Mouse (Mus musculus) forebrain, embryonic 16.5 days (tissue): ENCODE data around the gene Tfcp2. TPM values are rescaled to one million over a fixed set of nuclear protein-coding genes. Genes with fewer than 3 reads are reported as not detected.
A peak's percentile ranks its signal among the peaks of the same experiment; 100 is the strongest.

ENCODE experiments used
- ATAC-seq: fragments of 200-750 bp; cut with Nextera tagmentation; 2 replicates; pipeline ENCODE4 v1.8.0; 2017; ENCODE audit warnings: mild to moderate bottlenecking, moderate library complexity
- H3K27ac ChIP-seq: fragments of 300-500 bp; sonication (generic); 2 replicates; pipeline ENCODE4 v1.5.1; 2014; ENCODE audit warnings: low read length, control low read depth
- H3K27me3 ChIP-seq: fragments of 300-500 bp; sonication (generic); replicated peaks from 2 replicates; pipeline ENCODE4 v1.6.1; 2014; ENCODE audit warnings: low read length; ENCODE audit not compliant: control insufficient read depth, insufficient read depth
- H3K36me3 ChIP-seq: fragments of 300-500 bp; sonication (generic); 2 replicates; pipeline ENCODE4 v1.6.1; 2014; ENCODE audit not compliant: control insufficient read depth, insufficient read depth
- H3K4me1 ChIP-seq: fragments of 300-500 bp; sonication (generic); replicated peaks from 2 replicates; pipeline ENCODE4 v1.6.1; 2014; ENCODE audit warnings: low read length; ENCODE audit not compliant: control insufficient read depth, insufficient read depth
- H3K4me2 ChIP-seq: fragments of 300-500 bp; sonication (generic); 2 replicates; pipeline ENCODE4 v1.6.1; 2014; ENCODE audit warnings: mild to moderate bottlenecking, low read length, control low read depth
- H3K4me3 ChIP-seq: fragments of 300-500 bp; sonication (generic); replicated peaks from 2 replicates; pipeline ENCODE4 v1.5.1; 2014; ENCODE audit warnings: mild to moderate bottlenecking, low read length, control low read depth
- H3K9ac ChIP-seq: fragments of 300-500 bp; sonication (generic); replicated peaks from 2 replicates; pipeline ENCODE4 v1.6.1; 2014; ENCODE audit warnings: low read depth, low read length, control low read depth
- H3K9me3 ChIP-seq: fragments of 300-500 bp; sonication (generic); 2 replicates; pipeline ENCODE4 v1.6.1; 2016; ENCODE audit warnings: low read length; ENCODE audit not compliant: control insufficient read depth
- WGBS: fragments of 180-500 bp; shearing (Covaris S2); extraction: QIAGEN DNeasy Blood & Tissue Kit; methylation state at CpG from one replicate; pipeline ENCODE4 v1.1.7; 2014; 5-methylcytosine and 5-hydroxymethylcytosine counted together
- polyA plus RNA-seq: library from polyadenylated mRNA; unstranded; fragments of >200 nt; fragmentation: Nextera tagmentation; extraction: Ambion mirVana; gene quantifications from 2 replicates; pipeline ENCODE4 v1.2.1, GENCODE M21; 2015

Gene Tfcp2
- polyA plus RNA-seq, 1 experiment from 2014 or later: 35.1 TPM

GRCm38 (mm10) chr15:100485576-100485975 lies 66.2 kb downstream of the Tfcp2 start:
- Histone ChIP-seq H3K36me3 (peaks cover 54% of the 10 kb centered on the region), H3K4me3 (no peak overlapping the region), H3K27ac (no peak overlapping the region), H3K27me3 (no peaks in the 10 kb centered on the region), H3K9ac (no peak overlapping the region), H3K4me2 (no peak overlapping the region), H3K4me1 (peaks cover 9% of the 10 kb centered on the region), H3K9me3 (no peaks in the 10 kb centered on the region)
- 84% methylated on average over 3 of the region's 3 CpGs for WGBS
- ATAC-seq: no peak

GRCm38 (mm10) chr15:100478925-100479324 lies 72.9 kb downstream of the Tfcp2 start:
- H3K27ac ChIP-seq: no peak overlapping the region
- no peak overlapping the region for H3K4me2 ChIP-seq
- H3K9me3 ChIP-seq: no peaks in the 10 kb centered on the region
- WGBS: 88% methylated on average over 4 of the region's 4 CpGs
- H3K4me3 ChIP-seq: no peak overlapping the region
- peaks cover 51% of the 10 kb centered on the region for H3K36me3 ChIP-seq
- H3K27me3 ChIP-seq: no peaks in the 10 kb centered on the region
- no peaks in the 10 kb centered on the region for H3K4me1 ChIP-seq
- no peak for ATAC-seq
- no peak overlapping the region for H3K9ac ChIP-seq

GRCm38 (mm10) chr15:100478351-100478750 lies 73.5 kb downstream of the Tfcp2 start:
- Histone ChIP-seq H3K9ac (no peak overlapping the region), H3K27me3 (no peaks in the 10 kb centered on the region), H3K4me2 (no peak overlapping the region), H3K4me1 (no peaks in the 10 kb centered on the region), H3K9me3 (no peaks in the 10 kb centered on the region), H3K4me3 (no peak overlapping the region), H3K36me3 (peaks cover 47% of the 10 kb centered on the region), H3K27ac (no peak overlapping the region)
- ATAC-seq: no peak
- 83% methylated on average over 10 of the region's 10 CpGs for WGBS

GRCm38 (mm10) chr15:100473926-100474503 lies 77.8 kb downstream of the Tfcp2 start:
- Histone ChIP-seq H3K9me3 (no peaks in the 10 kb centered on the region), H3K4me2 (no peak overlapping the region), H3K4me1 (peaks cover 12% of the 10 kb centered on the region), H3K9ac (no peak overlapping the region), H3K36me3 (peaks cover 24% of the 10 kb centered on the region), H3K4me3 (no peak overlapping the region), H3K27me3 (no peaks in the 10 kb centered on the region), H3K27ac (no peak overlapping the region)
- WGBS: 86% methylated on average over 7 of the region's 7 CpGs
- ATAC-seq: no peak

- H3K9ac ChIP-seq: peak overlapping the region; percentile 77
- H3K27ac ChIP-seq: no peak overlapping the region
- WGBS: 65% methylated on average over 10 of the region's 10 CpGs
- peak overlapping the region; percentile 61 for H3K4me2 ChIP-seq
- ATAC-seq: no peak
- H3K27me3 ChIP-seq: no peaks in the 10 kb centered on the region
- peak overlapping the region; percentile 74 for H3K4me3 ChIP-seq
- peaks cover 8% of the 10 kb centered on the region for H3K36me3 ChIP-seq
- no peaks in the 10 kb centered on the region for H3K9me3 ChIP-seq
- peaks cover 24% of the 10 kb centered on the region for H3K4me1 ChIP-seq
Observed at GRCm38 (mm10) chr15:100470037-100470436, 81.8 kb downstream of the Tfcp2 start.

GRCm38 (mm10) chr15:100469189-100469545 lies 82.6 kb downstream of the Tfcp2 start:
- Histone ChIP-seq H3K4me3 (peak overlapping the region; percentile 74), H3K27me3 (no peaks in the 10 kb centered on the region), H3K4me1 (peaks cover 24% of the 10 kb centered on the region), H3K9me3 (no peaks in the 10 kb centered on the region), H3K9ac (peak overlapping the region; percentile 77), H3K27ac (peak overlapping the region; percentile 86), H3K4me2 (peak overlapping the region; percentile 61), H3K36me3 (peaks cover 3% of the 10 kb centered on the region; the same call in 1 of the 2 replicates)
- no peak; the same call in 1 of the 2 replicates for ATAC-seq
- WGBS: under 1% methylated on average over 19 of the region's 19 CpGs

GRCm38 (mm10) chr15:100468295-100469188 lies 83.3 kb downstream of the Tfcp2 start, which contains the start of gene Letmd1:
Gene Letmd1 (plus strand): TSS chr15:100469023.
- H3K9ac ChIP-seq: peak within 1 kb of the TSS; percentile 77
- no peaks in the 10 kb centered on the region for H3K9me3 ChIP-seq
- H3K27ac ChIP-seq: peak within 1 kb of the TSS; percentile 86
- H3K4me1 ChIP-seq: peaks cover 24% of the 10 kb centered on the region
- peak; percentile 96 for ATAC-seq
- peaks cover 3% of the 10 kb centered on the region; the same call in 1 of the 2 replicates for H3K36me3 ChIP-seq
- no peaks in the 10 kb centered on the region for H3K27me3 ChIP-seq
- H3K4me2 ChIP-seq: peak within 1 kb of the TSS; percentile 61
- WGBS: 1% methylated on average over 82 of the region's 84 CpGs
- peak within 1 kb of the TSS; percentile 74 for H3K4me3 ChIP-seq

GRCm38 (mm10) chr15:100467738-100468137 lies 84.1 kb downstream of the Tfcp2 start:
- no peaks in the 10 kb centered on the region for H3K27me3 ChIP-seq
- no peaks in the 10 kb centered on the region for H3K9me3 ChIP-seq
- H3K27ac ChIP-seq: no peak overlapping the region
- ATAC-seq: no peak
- 37% methylated on average over 8 of the region's 8 CpGs for WGBS
- peaks cover 24% of the 10 kb centered on the region for H3K4me1 ChIP-seq
- peak overlapping the region; percentile 61 for H3K4me2 ChIP-seq
- peak overlapping the region; percentile 74 for H3K4me3 ChIP-seq
- H3K9ac ChIP-seq: 0 out of 2 replicates have a peak overlapping the region, but pooled peaks have one; percentile 33
- H3K36me3 ChIP-seq: peaks cover 3% of the 10 kb centered on the region; the same call in 1 of the 2 replicates

- Histone ChIP-seq H3K4me1 (peaks cover 21% of the 10 kb centered on the region), H3K36me3 (no peaks in the 10 kb centered on the region), H3K4me2 (no peak overlapping the region), H3K4me3 (no peak overlapping the region), H3K9ac (no peak overlapping the region), H3K9me3 (no peaks in the 10 kb centered on the region), H3K27me3 (no peaks in the 10 kb centered on the region), H3K27ac (no peak overlapping the region)
- 82% methylated on average over 2 of the region's 2 CpGs for whole genome bisulfite sequencing
- no peak for ATAC-seq
Observed at GRCm38 (mm10) chr15:100465432-100465831, 86.4 kb downstream of the Tfcp2 start.
